Mouse (Mus musculus) frontal cortex, adult (tissue): ENCODE results near the gene Samd8.

Experiments used
- ATAC-seq: cut with Nextera tagmentation; 2 replicates; pipeline ENCODE4 v1.9.2; 2017; ENCODE audit warnings: mild to moderate bottlenecking, moderate library complexity, mixed read lengths; ENCODE audit not compliant: low TSS enrichment

Samd8 gene

DNA sequence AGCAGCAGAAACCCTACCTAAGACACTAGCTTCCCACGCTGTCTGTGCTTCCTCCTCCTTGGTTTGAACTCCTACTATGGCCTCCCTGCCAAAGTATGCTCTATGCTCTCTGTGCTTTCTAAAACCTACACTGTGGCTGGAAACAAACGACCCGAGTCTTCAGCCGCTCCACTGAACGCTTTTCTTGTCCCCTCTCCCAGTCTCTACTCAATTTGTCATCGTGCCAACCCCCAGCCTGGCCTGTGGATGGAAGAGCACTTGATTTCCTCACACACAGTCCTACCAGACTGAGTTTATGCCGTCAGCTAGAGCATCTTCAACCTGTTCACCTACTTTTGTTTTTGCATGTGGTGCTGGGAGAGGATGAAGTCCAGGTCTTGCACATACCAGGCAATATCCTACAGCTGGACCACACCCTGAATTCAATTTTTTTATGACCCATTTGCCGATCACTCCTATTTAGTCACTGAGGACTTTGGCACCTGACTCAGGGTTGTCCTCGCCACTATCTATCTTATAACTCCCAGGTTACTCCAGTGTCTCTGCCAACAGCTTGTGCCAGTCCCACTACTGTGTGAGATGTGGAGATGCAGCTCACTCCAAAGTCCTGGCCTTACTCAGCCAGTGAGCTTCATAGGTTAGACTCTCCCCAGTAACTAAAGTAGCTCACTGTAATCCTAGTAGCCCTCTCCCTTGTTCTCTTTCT, 75.6 kb downstream of the Samd8 start:
- no peak for ATAC-seq

DNA sequence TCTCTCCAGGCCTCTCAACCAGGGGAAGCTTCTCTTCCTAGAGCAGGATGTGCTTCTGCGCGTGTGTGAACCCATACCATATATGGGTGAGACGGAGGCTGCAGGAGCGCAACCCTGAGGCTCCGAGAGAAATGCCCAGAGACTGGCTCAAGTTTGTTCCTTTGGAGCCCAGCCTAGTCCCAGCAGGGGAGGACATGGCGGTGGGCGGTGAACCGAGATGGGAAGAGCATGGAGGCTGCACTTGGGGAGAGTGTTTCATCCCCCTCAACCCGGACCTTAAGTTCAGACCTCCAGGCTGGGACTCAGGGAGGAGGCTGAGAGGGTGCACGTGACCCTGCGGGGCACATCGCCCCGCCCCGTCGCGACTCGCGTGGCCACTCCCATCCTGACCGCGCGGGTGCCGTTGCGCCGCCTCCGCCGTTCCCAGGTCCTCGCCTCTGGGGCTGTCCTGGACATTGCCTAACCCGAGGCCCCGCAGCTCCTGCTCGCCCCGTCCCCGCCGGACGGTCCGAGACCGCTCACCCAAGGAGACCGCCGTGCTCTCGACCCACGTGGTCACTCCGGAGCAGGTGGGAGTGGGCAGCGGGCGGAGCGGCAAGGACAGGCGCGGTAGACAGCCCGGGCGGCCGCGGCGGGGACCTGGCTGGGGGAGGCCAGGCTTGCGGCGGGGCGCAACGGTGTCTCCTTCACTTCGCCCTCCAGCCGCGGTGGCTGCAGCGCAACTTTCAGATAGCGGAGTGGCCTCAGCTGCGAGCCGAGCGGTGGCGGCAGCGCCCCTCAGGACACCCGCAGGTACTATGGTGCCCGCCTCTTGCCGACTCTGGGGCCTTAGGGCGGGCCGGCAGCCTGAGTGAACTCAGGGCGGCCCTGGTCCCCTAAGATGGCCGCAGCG, 80.8 kb downstream of the Samd8 start:
- ATAC-seq: peak; percentile 93

DNA sequence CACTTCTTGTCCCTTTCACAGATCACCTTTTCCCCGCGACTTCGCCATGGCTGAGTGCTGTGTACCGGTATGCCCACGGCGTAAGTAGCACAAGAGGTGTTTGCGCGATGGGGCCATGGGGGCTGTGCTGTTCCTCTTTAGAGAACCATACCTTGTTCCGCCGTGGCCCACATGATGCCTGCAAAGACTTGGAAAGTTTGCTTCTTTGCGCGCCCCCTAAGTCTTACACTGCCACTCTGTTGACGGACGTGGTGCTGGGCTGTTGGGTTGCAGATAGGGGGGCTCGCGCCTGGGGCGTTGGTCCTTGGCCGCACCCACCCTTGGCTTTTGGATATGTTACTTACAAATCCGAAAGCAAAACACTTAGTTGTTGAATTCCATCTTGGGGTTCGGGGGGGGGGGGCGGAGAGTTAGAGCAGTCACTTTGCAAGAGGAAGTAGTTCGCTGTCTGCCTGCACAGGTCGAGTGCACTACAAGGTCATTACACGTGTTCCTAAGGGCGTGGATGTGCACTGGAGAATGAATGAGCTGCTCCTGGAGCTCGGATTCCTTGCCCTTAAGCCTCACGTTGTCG, 81.6 kb downstream of the Samd8 start:
- peak; percentile 7; the same call in 1 of the 2 replicates for ATAC-seq

DNA sequence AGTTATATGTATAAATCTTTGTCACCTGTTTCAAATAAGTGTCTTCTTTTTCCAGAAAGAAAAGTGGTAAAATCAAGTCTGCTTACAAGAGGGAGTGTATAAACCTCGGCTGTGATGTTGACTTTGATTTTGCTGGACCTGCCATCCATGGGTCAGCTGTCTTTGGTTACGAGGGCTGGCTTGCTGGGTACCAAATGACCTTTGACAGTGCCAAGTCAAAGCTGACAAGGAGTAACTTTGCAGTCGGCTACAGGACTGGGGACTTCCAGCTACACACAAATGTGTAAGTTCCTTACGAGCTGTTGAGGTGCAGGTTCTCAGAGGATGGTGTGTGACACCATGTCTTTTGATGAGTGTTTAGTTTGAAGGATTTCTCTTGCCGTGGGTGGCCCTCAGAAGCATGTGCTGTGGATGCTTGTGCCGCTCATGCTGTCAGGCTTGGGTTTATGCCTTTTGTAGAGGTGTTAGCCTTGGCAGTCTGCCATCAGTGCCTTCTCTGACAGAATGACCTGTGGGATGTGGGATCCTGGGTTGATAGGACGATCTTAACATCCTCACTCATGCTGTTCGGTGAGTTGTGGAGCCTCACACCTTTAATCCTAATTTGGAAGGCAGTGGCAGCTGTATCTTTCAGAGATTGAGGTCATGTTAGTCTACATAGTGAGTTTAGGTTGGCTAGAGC, 88.1 kb downstream of the Samd8 start:
- no peak for ATAC-seq

DNA sequence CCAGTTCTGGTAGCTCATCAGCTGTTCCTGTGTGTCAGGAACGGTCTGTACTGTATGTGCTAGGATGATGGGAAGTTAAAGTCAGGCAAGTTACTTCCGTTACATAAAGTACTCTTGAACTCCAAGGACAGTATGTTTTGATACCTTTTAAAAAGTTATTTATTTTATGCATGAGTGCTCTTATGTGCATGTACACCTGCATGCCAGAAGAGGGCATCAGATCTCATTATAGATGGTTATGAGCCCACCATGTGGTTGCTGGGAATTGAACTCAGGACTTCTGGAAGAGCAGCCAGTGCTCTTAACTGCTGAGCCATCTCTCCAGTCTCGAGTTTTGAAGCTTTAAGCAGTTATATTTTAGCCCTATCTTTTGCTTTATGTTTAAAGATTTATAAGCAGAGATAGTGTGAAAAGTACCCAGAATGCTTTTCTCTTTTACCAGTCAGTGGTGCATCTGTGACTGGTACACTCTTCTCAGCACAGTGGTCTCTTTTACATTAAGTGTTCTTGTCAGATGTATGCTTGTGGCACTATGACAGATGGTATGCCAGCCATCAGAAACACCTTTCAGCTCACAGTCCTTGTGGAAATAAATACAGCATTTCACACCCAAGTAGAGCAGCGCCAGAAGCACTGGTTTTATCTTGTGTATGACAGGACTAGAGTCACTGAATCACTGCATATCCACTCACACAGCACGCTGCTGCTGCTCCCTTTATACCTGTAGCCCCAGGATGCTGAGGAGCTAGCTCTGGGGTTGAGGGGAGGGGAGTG, 91.7 kb downstream of the Samd8 start:
- peak; percentile 51; the same call in 1 of the 2 replicates for ATAC-seq

DNA sequence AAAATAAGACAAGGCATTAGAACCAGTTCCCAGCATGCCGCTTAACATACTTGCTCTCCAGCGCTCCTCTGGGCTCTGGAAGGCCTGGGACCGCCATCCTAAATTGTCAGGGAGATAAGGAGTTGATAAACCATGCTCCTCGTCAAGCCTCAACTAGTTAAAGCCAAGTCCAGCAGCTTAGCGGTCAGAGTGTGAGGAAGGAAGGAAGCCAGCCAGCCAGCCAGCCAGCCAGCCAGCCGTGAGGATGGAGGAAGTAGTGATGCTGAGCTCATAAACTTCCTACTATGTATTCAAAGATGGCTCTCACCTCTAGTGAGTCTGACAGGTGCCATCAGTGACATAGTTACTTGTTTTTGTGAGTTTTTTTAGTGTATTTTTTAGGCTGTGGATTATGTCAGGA, 92.9 kb downstream of the Samd8 start:
- ATAC-seq: no peak

DNA sequence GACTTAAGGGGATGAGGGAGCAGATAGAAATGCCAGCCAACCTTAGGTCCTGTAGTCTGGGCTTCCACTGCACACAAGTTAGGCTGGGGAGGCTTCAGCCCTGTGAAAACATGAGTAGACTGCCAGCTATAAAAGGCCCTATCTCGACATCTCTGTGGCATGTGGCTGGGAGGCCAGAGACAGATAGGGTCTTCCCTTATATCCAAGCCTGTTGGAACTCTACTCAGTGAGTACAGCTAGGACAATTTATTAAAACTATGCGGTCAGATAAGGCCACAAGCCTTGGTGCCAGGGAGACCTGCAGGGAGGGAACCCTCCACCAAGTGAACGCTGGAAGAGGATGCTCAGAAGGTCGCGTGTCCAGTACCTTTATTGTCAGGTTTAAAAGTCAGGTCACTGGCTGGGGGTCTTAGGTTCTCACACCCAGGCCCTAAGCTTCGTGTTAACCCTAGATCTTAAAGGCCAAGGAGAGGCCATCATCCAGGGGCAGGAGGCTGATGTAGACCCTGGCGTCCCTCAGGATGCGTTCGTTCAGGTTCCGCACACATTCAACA, 96.6 kb downstream of the Samd8 start:
- no peak for ATAC-seq

DNA sequence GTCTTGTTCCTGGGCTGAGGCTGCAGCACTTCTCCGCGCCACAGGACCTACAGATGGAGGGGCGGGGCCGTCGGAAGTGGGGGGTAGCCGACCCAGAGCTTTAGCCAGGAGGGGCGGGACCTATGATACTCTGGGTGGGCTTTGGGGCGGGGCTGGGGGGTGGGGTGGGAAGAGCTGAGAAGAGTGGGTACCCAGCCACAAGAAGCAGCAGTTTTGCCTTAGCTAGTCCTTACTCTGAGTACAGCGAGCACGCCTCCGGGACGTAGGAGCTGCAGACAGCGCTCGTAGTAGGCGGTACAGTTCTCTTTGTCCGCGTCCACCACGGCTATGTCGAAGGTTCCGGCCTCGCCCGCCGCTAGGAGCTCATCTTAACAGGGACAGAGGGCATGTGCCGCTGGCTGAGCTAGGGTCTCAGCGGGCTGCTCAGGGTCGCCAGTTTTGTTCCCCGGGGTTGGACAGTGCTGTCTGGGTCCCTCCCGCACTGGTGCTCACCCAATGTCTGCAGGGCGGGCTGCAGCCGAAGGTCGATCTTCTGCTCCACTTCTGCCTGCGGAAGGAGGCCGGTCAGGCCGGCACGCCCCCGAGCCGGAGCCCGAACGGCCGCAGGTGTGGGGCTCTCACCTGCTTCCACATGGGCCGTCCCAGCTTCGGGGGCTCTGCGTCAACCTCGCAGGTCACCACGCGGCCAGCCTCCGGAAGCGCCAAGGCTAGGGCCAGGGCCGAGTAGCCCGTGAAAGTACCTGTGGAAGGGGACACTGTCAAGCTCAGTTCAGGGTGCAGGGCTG, 97.2 kb downstream of the Samd8 start:
- ATAC-seq: peak; percentile 38; the same call in 1 of the 2 replicates
